ENCODE assay signal across 9 mouse cellular contexts in genomic region chrX:7645349-7645748, GRCm38 (mm10). TPM values are rescaled to one million over a fixed set of nuclear protein-coding genes. Genes with fewer than 3 reads are reported as not detected.
DNase-seq lines count a peak whose midpoint lies in the region; ATAC-seq and TF ChIP-seq lines count a peak whose summit lies in the region.
"Had no signal": no experiment of that assay in that cellular context is flagged by ENCODE, and none has a peak within 500 bp of the region (broad histone marks: within the 10 kb centered on the region; RNA-seq: fewer than 3 reads in every experiment).

No protein-coding gene starts in this region.

- 7% methylated on average over 5 of the region's 5 CpGs for WGBS in hindbrain, embryonic 10.5 days
- WGBS in hindbrain, embryonic 16.5 days, result 8% methylated on average over 5 of the region's 5 CpGs
- WGBS in heart, postnatal 0 days, result 13% methylated on average over 5 of the region's 5 CpGs

- no peak overlapping the region for H3K27ac ChIP-seq in hindbrain, embryonic 10.5 days
- H3K27ac ChIP-seq in hindbrain, embryonic 16.5 days (ENCODE audit: low read depth, low read length), result no peak overlapping the region
- H3K27ac ChIP-seq in heart, postnatal 0 days (ENCODE audit: low read depth), result no peak overlapping the region
- H3K27ac ChIP-seq: macrophage had no signal

- no peak overlapping the region for H3K4me3 ChIP-seq in hindbrain, embryonic 10.5 days
- H3K4me3 ChIP-seq in hindbrain, embryonic 16.5 days (ENCODE audit: low read length), result no peak overlapping the region
- H3K4me3 ChIP-seq in heart, postnatal 0 days (ENCODE audit: low read depth, low read length), result no peak overlapping the region

- no peak overlapping the region for H3K9ac ChIP-seq in hindbrain, embryonic 16.5 days (ENCODE audit: low read depth, low read length)
- H3K9ac ChIP-seq in heart, postnatal 0 days (replicated peaks; ENCODE audit: low read depth, low read length), result no peak overlapping the region

- H3K36me3 ChIP-seq in hindbrain, embryonic 10.5 days, result no peaks in the 10 kb centered on the region
- H3K36me3 ChIP-seq in hindbrain, embryonic 16.5 days (ENCODE audit: control insufficient read depth, insufficient read depth, low read length), result peaks cover 4% of the 10 kb centered on the region; the same call in 1 of the 2 replicates
- no peaks in the 10 kb centered on the region for H3K36me3 ChIP-seq in heart, postnatal 0 days (replicated peaks; ENCODE audit: control insufficient read depth, insufficient read depth, low read length)

- H3K4me2 ChIP-seq in hindbrain, embryonic 16.5 days (ENCODE audit: low read length), result no peak overlapping the region
- H3K4me2 ChIP-seq in heart, postnatal 0 days (ENCODE audit: low read depth, low read length), result no peak overlapping the region

- peak; percentile 74 for DNase-seq in hindbrain, embryonic 10.5 days (ENCODE audit: low spot score)
- peak; percentile 85 for DNase-seq in R1 (ENCODE audit: low read depth, low spot score)
- DNase-seq in cerebellum, postnatal 36 days, result peak; percentile 80 to 84
- DNase-seq in heart, postnatal 0 days (ENCODE audit: low spot score), result peak; percentile 14
- peak; percentile 56 to 92 for DNase-seq in left cerebral cortex, adult 9 months (ENCODE audit: low spot score in 2 of 2)
- DNase-seq in thymus, postnatal 10 days (ENCODE audit: low spot score in 2 of 2), result peak; percentile 62 to 80

- H3K27me3 ChIP-seq in hindbrain, embryonic 10.5 days (ENCODE audit: insufficient read depth, poor library complexity, severe bottlenecking), result peaks cover 4% of the 10 kb centered on the region; the same call in 1 of the 2 replicates
- no peaks in the 10 kb centered on the region for H3K27me3 ChIP-seq in hindbrain, embryonic 16.5 days (replicated peaks; ENCODE audit: control insufficient read depth, insufficient read depth, low read length)
- no peaks in the 10 kb centered on the region for H3K27me3 ChIP-seq in heart, postnatal 0 days (ENCODE audit: control insufficient read depth, insufficient read depth, low read length)

- no peak for TF ChIP-seq EP300 in heart, postnatal 0 days (IDR thresholded peaks at IDR 0.05; ENCODE audit: low read depth)

- no peak for ATAC-seq in hindbrain, embryonic 16.5 days
- ATAC-seq in heart, postnatal 0 days (ENCODE audit: insufficient read depth, low read depth), result no peak
- ATAC-seq in neutrophil, adult 5-6 weeks (ENCODE audit: extremely low read depth, insufficient number of reproducible peaks, low FRiP score, poor library complexity, severe bottlenecking), result peak; percentile 21; the same call in 1 of the 2 replicates

- TF ChIP-seq CTCF in heart, postnatal 0 days (IDR thresholded peaks at IDR 0.05; ENCODE audit: low read depth), result peak; percentile 54

- peaks cover 7% of the 10 kb centered on the region; the same call in 1 of the 2 replicates for H3K9me3 ChIP-seq in hindbrain, embryonic 10.5 days
- H3K9me3 ChIP-seq in hindbrain, embryonic 16.5 days (ENCODE audit: control insufficient read depth, low read length), result no peaks in the 10 kb centered on the region
- H3K9me3 ChIP-seq in heart, postnatal 0 days (replicated peaks; ENCODE audit: control insufficient read depth, low read length), result no peaks in the 10 kb centered on the region

- H3K4me1 ChIP-seq in hindbrain, embryonic 10.5 days (replicated peaks), result 0 out of 2 replicates have a peak, but pooled peaks cover 6% of the 10 kb centered on the region
- H3K4me1 ChIP-seq in hindbrain, embryonic 16.5 days (ENCODE audit: control insufficient read depth, insufficient read depth, low read depth, low read length), result no peaks in the 10 kb centered on the region
- H3K4me1 ChIP-seq in heart, postnatal 0 days (ENCODE audit: control insufficient read depth, insufficient read depth), result no peaks in the 10 kb centered on the region

RNA-seq across cellular contexts. Expression of gene Syp, which starts 7.1 kb away (rescaled TPM):
- polyA plus RNA-seq in hindbrain, embryonic 10.5 days (2016; fragmentation: Nextera tagmentation; extraction: Ambion mirVana), result 18.5 and 26.5 TPM in 2 replicates
- polyA plus RNA-seq in hindbrain, embryonic 16.5 days (2015; fragmentation: Nextera tagmentation; extraction: Ambion mirVana), result 249 and 292 TPM in 2 replicates
- total RNA-seq in heart, postnatal 0 days (2014; rRNA removed; ENCODE audit: low replicate concordance), result 1.6 TPM in 1 of 2 replicates, not detected in the other
- polyA plus RNA-seq in heart, postnatal 0 days (2015; fragmentation: Nextera tagmentation; extraction: Ambion mirVana), result 0.27 and 0.51 TPM in 2 replicates
- total RNA-seq in neutrophil, adult 5-6 weeks (2017), result 0.93 and 1.8 TPM in 2 replicates

RNA-seq across cellular contexts. Expression of gene Prickle3, which starts 11.7 kb away (rescaled TPM):
- polyA plus RNA-seq in hindbrain, embryonic 10.5 days (2016; fragmentation: Nextera tagmentation; extraction: Ambion mirVana), result 4.4 and 4.5 TPM in 2 replicates
- polyA plus RNA-seq in hindbrain, embryonic 16.5 days (2015; fragmentation: Nextera tagmentation; extraction: Ambion mirVana), result 1.7 and 2.2 TPM in 2 replicates
- total RNA-seq in heart, postnatal 0 days (2014; rRNA removed; ENCODE audit: low replicate concordance), result 9.2 and 15.7 TPM in 2 replicates
- 7.9 and 8.1 TPM in 2 replicates for polyA plus RNA-seq in heart, postnatal 0 days (2015; fragmentation: Nextera tagmentation; extraction: Ambion mirVana)
- 37.0 and 40.0 TPM in 2 replicates for total RNA-seq in neutrophil, adult 5-6 weeks (2017)

RNA-seq across cellular contexts. Expression of gene Plp2, which starts 25.8 kb away (rescaled TPM):
- 40.9 and 52.0 TPM in 2 replicates for polyA plus RNA-seq in hindbrain, embryonic 10.5 days (2016; fragmentation: Nextera tagmentation; extraction: Ambion mirVana)
- 21.1 and 24.8 TPM in 2 replicates for polyA plus RNA-seq in hindbrain, embryonic 16.5 days (2015; fragmentation: Nextera tagmentation; extraction: Ambion mirVana)
- total RNA-seq in heart, postnatal 0 days (2014; rRNA removed; ENCODE audit: low replicate concordance), result 134 and 184 TPM in 2 replicates
- polyA plus RNA-seq in heart, postnatal 0 days (2015; fragmentation: Nextera tagmentation; extraction: Ambion mirVana), result 91.1 and 95.7 TPM in 2 replicates
- 137 and 138 TPM in 2 replicates for total RNA-seq in neutrophil, adult 5-6 weeks (2017)

RNA-seq across cellular contexts. Expression of gene Magix, which starts 35.7 kb away (rescaled TPM):
- polyA plus RNA-seq in hindbrain, embryonic 10.5 days (2016; fragmentation: Nextera tagmentation; extraction: Ambion mirVana), result not detected in 2 replicates
- polyA plus RNA-seq in hindbrain, embryonic 16.5 days (2015; fragmentation: Nextera tagmentation; extraction: Ambion mirVana), result 0.25 and 0.45 TPM in 2 replicates
- 1.1 and 2.0 TPM in 2 replicates for total RNA-seq in heart, postnatal 0 days (2014; rRNA removed; ENCODE audit: low replicate concordance)
- polyA plus RNA-seq in heart, postnatal 0 days (2015; fragmentation: Nextera tagmentation; extraction: Ambion mirVana), result 1.5 and 1.8 TPM in 2 replicates
- 1.4 TPM in 1 of 2 replicates, not detected in the other for total RNA-seq in neutrophil, adult 5-6 weeks (2017)

RNA-seq across cellular contexts. Expression of gene Cacna1f, which starts 38.5 kb away (rescaled TPM):
- not detected in 2 replicates for polyA plus RNA-seq in hindbrain, embryonic 10.5 days (2016; fragmentation: Nextera tagmentation; extraction: Ambion mirVana)
- 0.20 and 0.27 TPM in 2 replicates for polyA plus RNA-seq in hindbrain, embryonic 16.5 days (2015; fragmentation: Nextera tagmentation; extraction: Ambion mirVana)
- 0.12 TPM in 1 of 2 replicates, not detected in the other for total RNA-seq in heart, postnatal 0 days (2014; rRNA removed; ENCODE audit: low replicate concordance)
- not detected in 2 replicates for polyA plus RNA-seq in heart, postnatal 0 days (2015; fragmentation: Nextera tagmentation; extraction: Ambion mirVana)
- total RNA-seq in neutrophil, adult 5-6 weeks (2017), result not detected in 2 replicates

Comparison
In these comparisons a context has a peak if more than half of its experiments do, and no peak if none do; other contexts are left out.
1. DNase-seq: peak in every context shown above with its lines; median percentile 85 in R1; 82 in cerebellum, postnatal 36 days; 74 in hindbrain, embryonic 10.5 days; 74 in left cerebral cortex, adult 9 months; 71 in thymus, postnatal 10 days; 14 in heart, postnatal 0 days.
2. RNA of gene Syp, which starts 7.1 kb away (polyA plus RNA-seq): 249 to 292 TPM in hindbrain, embryonic 16.5 days and 18.5 to 26.5 TPM in hindbrain, embryonic 10.5 days; 0.27 to 0.51 TPM in heart, postnatal 0 days; every median in the first group is over 10 times any median in the second.